Mouse (Mus musculus) bone marrow macrophage, adult 2 months (primary cell): ENCODE data around the gene Ocel1.

Source experiments
- CTCF ChIP-seq: IDR thresholded peaks from 2 replicates; pipeline ENCODE4 v1.5.1; 2012; ENCODE audit warnings: low read depth, mild to moderate bottlenecking, low read length, moderate library complexity
- POLR2A ChIP-seq: IDR thresholded peaks from 2 replicates; pipeline ENCODE4 v1.6.1; 2012; ENCODE audit warnings: mild to moderate bottlenecking, low read depth, low read length, borderline replicate concordance

DNA sequence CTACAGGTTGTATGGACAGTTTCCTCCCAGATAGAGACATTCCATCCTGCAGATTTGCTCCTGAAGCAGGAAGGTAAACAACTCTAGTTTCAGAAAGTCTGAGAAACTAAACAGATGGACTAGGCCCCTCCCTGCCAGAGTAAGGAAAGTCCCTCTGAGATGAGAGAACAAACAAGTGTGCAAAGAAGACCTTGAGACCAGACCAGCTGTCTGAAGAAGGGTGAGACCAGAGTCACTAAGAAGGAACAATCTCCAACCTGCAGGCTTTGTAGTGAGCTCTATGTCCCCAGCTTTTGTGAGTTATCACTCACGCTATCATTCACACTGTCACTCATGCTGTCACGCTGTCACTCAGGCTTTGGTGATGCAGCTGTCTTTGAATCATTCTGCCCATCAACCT, 20.6 kb downstream of the Ocel1 start:
- no peak for TF ChIP-seq CTCF
- no peak for TF ChIP-seq POLR2A
